Mouse (Mus musculus) urinary bladder, postnatal 14 days (tissue): ENCODE results near the gene Igsf8.

Source experiments
- DNase-seq: peaks from one replicate; pipeline ENCODE4 v3.0.0; 2021; ENCODE audit warnings: low spot score

Gene Igsf8

GRCm38 (mm10) chr1:172273386-172273785, 11.9 kb downstream of the Igsf8 start:
- DNase-seq: no peak

- no peak for DNase-seq
These were observed 12.7 kb downstream of the Igsf8 start for GRCm38 (mm10) chr1:172274116-172274515.

- no peak for DNase-seq
These were observed 13.1 kb downstream of the Igsf8 start for GRCm38 (mm10) chr1:172274547-172274946.

- DNase-seq: no peak
These were observed 15.7 kb downstream of the Igsf8 start for GRCm38 (mm10) chr1:172277172-172277571.

GRCm38 (mm10) chr1:172278328-172278727, 16.9 kb downstream of the Igsf8 start:
- no peak for DNase-seq

- DNase-seq: no peak
These were observed 18.5 kb downstream of the Igsf8 start for GRCm38 (mm10) chr1:172279768-172280509.

- DNase-seq: peak; percentile 39
These were observed 20.2 kb downstream of the Igsf8 start for GRCm38 (mm10) chr1:172281522-172282254.

GRCm38 (mm10) chr1:172283073-172283472, 21.6 kb downstream of the Igsf8 start:
- no peak for DNase-seq

- no peak for DNase-seq
These were observed 22.8 kb downstream of the Igsf8 start for GRCm38 (mm10) chr1:172284221-172284620.

GRCm38 (mm10) chr1:172286740-172287139, 25.3 kb downstream of the Igsf8 start:
- no peak for DNase-seq

GRCm38 (mm10) chr1:172288900-172289616, 27.6 kb downstream of the Igsf8 start:
- DNase-seq: no peak

GRCm38 (mm10) chr1:172289617-172289946, 28.1 kb downstream of the Igsf8 start:
- DNase-seq: no peak

- no peak for DNase-seq
These were observed 31.4 kb downstream of the Igsf8 start for GRCm38 (mm10) chr1:172292880-172293279.

- DNase-seq: no peak
These were observed 32.0 kb downstream of the Igsf8 start for GRCm38 (mm10) chr1:172293449-172293848.

GRCm38 (mm10) chr1:172295751-172296197, 34.3 kb downstream of the Igsf8 start:
- no peak for DNase-seq

- DNase-seq: peak; percentile 40
These were observed 35.5 kb downstream of the Igsf8 start for GRCm38 (mm10) chr1:172296816-172297510.

GRCm38 (mm10) chr1:172297611-172298537, 36.4 kb downstream of the Igsf8 start, which contains the start of gene Atp1a2:
Gene Atp1a2, minus strand, starts transcription at chr1:172298064.
- peak; percentile 67 for DNase-seq

GRCm38 (mm10) chr1:172299528-172299927, 38.1 kb downstream of the Igsf8 start:
- DNase-seq: no peak

- DNase-seq: no peak
These were observed 38.8 kb downstream of the Igsf8 start for GRCm38 (mm10) chr1:172300247-172300646.

- DNase-seq: no peak
These were observed 39.7 kb downstream of the Igsf8 start for GRCm38 (mm10) chr1:172301180-172301579.

GRCm38 (mm10) chr1:172302311-172302710, 40.9 kb downstream of the Igsf8 start:
- DNase-seq: no peak
